Mouse (Mus musculus): ENCODE data around the gene Cdc5l. TPM values are rescaled to one million over a fixed set of nuclear protein-coding genes. Genes with fewer than 3 reads are reported as not detected.

Gene Cdc5l
- polyA plus RNA-seq, 1 experiment from 2014 or later, result 62.1 TPM

DNA sequence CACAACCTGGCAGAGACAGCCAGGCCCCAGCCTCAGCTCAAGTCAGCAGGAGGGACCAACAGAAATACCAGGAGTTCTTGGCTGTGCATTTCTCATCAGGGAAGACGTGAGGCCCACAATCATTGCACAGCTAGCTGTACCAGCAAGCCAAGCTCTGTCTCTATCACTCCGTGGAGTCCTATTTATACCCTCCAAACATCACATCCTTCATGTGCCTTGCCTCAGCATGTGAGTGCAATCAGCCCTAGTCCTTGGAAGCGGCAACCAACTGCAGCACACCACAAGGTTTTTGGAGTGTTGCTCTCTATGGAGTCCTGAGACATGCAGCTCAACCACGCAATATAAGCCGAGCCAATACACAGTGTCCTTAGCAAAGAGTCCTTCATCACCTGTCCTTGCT, 43.6 kb downstream of the Cdc5l start:
- Histone ChIP-seq H3K36me3 (replicated peaks) (peaks cover 9% of the 10 kb centered on the region; the same call in 1 of the 2 replicates), H3K27ac (no peak overlapping the region), H3K9ac (no peak overlapping the region), H3K4me1 (no peaks in the 10 kb centered on the region), H3K9me3 (no peaks in the 10 kb centered on the region), H3K27me3 (replicated peaks) (no peaks in the 10 kb centered on the region), H3K4me3 (no peak overlapping the region), H3K4me2 (no peak overlapping the region)
- 96% methylated on average over 5 of the region's 5 CpGs for WGBS
- no peak for ATAC-seq (replicated peaks)

GRCm38 (mm10) chr17:45386986-45387385, 46.6 kb downstream of the Cdc5l start:
- H3K9ac ChIP-seq, result no peak overlapping the region
- H3K9me3 ChIP-seq, result no peaks in the 10 kb centered on the region
- H3K4me1 ChIP-seq, result no peaks in the 10 kb centered on the region
- H3K27me3 ChIP-seq (replicated peaks), result no peaks in the 10 kb centered on the region
- peaks cover 4% of the 10 kb centered on the region; the same call in 1 of the 2 replicates for H3K36me3 ChIP-seq (replicated peaks)
- no peak overlapping the region for H3K4me2 ChIP-seq
- no peak for ATAC-seq (replicated peaks)
- no peak overlapping the region for H3K4me3 ChIP-seq
- WGBS, result 86% methylated on average over 7 of the region's 7 CpGs
- H3K27ac ChIP-seq, result no peak overlapping the region

DNA sequence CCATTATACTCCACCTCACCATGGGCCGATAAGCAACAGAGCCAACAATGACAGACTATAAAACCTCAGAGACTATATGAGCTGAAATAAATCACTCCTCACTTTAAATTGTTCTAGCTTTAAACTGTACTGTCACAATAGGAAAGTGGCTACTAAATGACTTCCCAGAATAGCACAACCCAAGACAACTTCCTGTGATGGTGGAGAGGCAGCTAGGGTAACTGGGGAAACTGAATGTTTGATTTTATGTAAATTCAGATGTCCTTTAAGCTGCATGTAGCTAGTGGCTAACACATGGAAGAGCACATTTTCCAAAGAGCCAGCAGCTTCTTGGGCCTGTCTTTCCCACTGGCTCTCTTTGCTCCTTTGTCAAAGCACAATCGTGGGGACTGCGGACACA, 50.2 kb downstream of the Cdc5l start:
- no peaks in the 10 kb centered on the region for H3K9me3 ChIP-seq
- H3K27me3 ChIP-seq (replicated peaks), result no peaks in the 10 kb centered on the region
- H3K4me2 ChIP-seq, result no peak overlapping the region
- ATAC-seq (replicated peaks), result no peak
- H3K4me1 ChIP-seq, result no peaks in the 10 kb centered on the region
- no peak overlapping the region for H3K27ac ChIP-seq
- 89% methylated on average over 3 of the region's 3 CpGs for WGBS
- no peak overlapping the region for H3K9ac ChIP-seq
- H3K4me3 ChIP-seq, result no peak overlapping the region
- no peaks in the 10 kb centered on the region for H3K36me3 ChIP-seq (replicated peaks)

GRCm38 (mm10) chr17:45379271-45379784, 54.2 kb downstream of the Cdc5l start:
- ATAC-seq (replicated peaks), result no peak
- no peaks in the 10 kb centered on the region for H3K27me3 ChIP-seq (replicated peaks)
- WGBS, result 90% methylated on average over 9 of the region's 9 CpGs

DNA sequence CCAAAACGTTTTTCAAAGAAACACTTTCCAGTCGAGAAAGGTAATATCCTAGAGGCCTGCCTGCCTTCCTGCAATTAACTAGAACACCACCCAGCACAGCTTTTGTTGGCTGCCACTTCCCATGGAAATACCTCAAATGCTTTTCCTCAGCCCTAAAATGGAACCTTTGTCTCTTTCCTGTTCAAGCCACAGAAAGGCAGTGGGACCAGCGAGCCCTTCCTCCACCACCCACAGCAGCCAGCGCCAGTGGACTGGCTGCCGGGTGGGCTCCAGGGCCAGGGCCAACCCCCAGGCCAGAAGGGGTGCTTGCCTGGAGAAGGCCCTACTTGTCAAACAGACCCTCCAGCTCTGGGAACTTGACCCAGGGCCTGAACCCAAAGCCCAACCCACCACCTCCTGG, 56.2 kb downstream of the Cdc5l start:
- no peak overlapping the region for H3K4me2 ChIP-seq
- H3K9me3 ChIP-seq, result no peaks in the 10 kb centered on the region
- no peak overlapping the region for H3K27ac ChIP-seq
- no peaks in the 10 kb centered on the region for H3K4me1 ChIP-seq
- H3K36me3 ChIP-seq (replicated peaks), result no peaks in the 10 kb centered on the region
- ATAC-seq (replicated peaks), result no peak
- H3K9ac ChIP-seq, result no peak overlapping the region
- H3K4me3 ChIP-seq, result no peak overlapping the region
- WGBS, result 54% methylated on average over 5 of the region's 5 CpGs
- H3K27me3 ChIP-seq (replicated peaks), result no peaks in the 10 kb centered on the region

More at GRCm38 (mm10) chr17:45379271-45379784, 54.2 kb downstream of the Cdc5l start:
- Histone ChIP-seq H3K36me3 (replicated peaks) (no peaks in the 10 kb centered on the region), H3K27ac (no peak overlapping the region), H3K4me2 (no peak overlapping the region), H3K4me1 (no peaks in the 10 kb centered on the region), H3K9me3 (no peaks in the 10 kb centered on the region), H3K4me3 (no peak overlapping the region), H3K9ac (no peak overlapping the region)

- H3K9ac ChIP-seq, result no peak overlapping the region
- WGBS, result 28% methylated on average over 13 of the region's 13 CpGs
- H3K27me3 ChIP-seq (replicated peaks), result no peaks in the 10 kb centered on the region
- no peaks in the 10 kb centered on the region for H3K36me3 ChIP-seq (replicated peaks)
- no peaks in the 10 kb centered on the region for H3K4me1 ChIP-seq
- no peak overlapping the region for H3K27ac ChIP-seq
- peak; percentile 87 for ATAC-seq (replicated peaks)
- no peaks in the 10 kb centered on the region for H3K9me3 ChIP-seq
- H3K4me2 ChIP-seq, result peak overlapping the region; percentile 19
- no peak overlapping the region for H3K4me3 ChIP-seq
Observed at GRCm38 (mm10) chr17:45373987-45374608, 59.4 kb downstream of the Cdc5l start.

GRCm38 (mm10) chr17:45371042-45371441, 62.5 kb downstream of the Cdc5l start:
- H3K9me3 ChIP-seq, result no peaks in the 10 kb centered on the region
- H3K27me3 ChIP-seq (replicated peaks), result no peaks in the 10 kb centered on the region
- no peak overlapping the region for H3K4me2 ChIP-seq
- 41% methylated on average over 9 of the region's 9 CpGs for WGBS
- no peaks in the 10 kb centered on the region for H3K36me3 ChIP-seq (replicated peaks)
- H3K9ac ChIP-seq, result no peak overlapping the region
- no peak for ATAC-seq (replicated peaks)
- no peak overlapping the region for H3K27ac ChIP-seq
- no peaks in the 10 kb centered on the region for H3K4me1 ChIP-seq
- H3K4me3 ChIP-seq, result no peak overlapping the region

GRCm38 (mm10) chr17:45370535-45370934, 63.0 kb downstream of the Cdc5l start:
- no peaks in the 10 kb centered on the region for H3K27me3 ChIP-seq (replicated peaks)
- no peaks in the 10 kb centered on the region for H3K9me3 ChIP-seq
- H3K4me3 ChIP-seq, result no peak overlapping the region
- no peaks in the 10 kb centered on the region for H3K4me1 ChIP-seq
- H3K9ac ChIP-seq, result no peak overlapping the region
- WGBS, result 26% methylated on average over 4 of the region's 5 CpGs
- no peak for ATAC-seq (replicated peaks)
- H3K36me3 ChIP-seq (replicated peaks), result no peaks in the 10 kb centered on the region
- H3K4me2 ChIP-seq, result no peak overlapping the region
- no peak overlapping the region for H3K27ac ChIP-seq

GRCm38 (mm10) chr17:45364871-45365270, 68.7 kb downstream of the Cdc5l start:
- Histone ChIP-seq H3K36me3 (replicated peaks) (no peaks in the 10 kb centered on the region), H3K9ac (no peak overlapping the region), H3K9me3 (no peaks in the 10 kb centered on the region), H3K4me1 (no peaks in the 10 kb centered on the region), H3K27me3 (replicated peaks) (no peaks in the 10 kb centered on the region), H3K27ac (no peak overlapping the region), H3K4me2 (no peak overlapping the region), H3K4me3 (no peak overlapping the region)
- no peak for ATAC-seq (replicated peaks)
- WGBS, result 77% methylated on average over 7 of the region's 7 CpGs

- Histone ChIP-seq H3K36me3 (replicated peaks) (no peaks in the 10 kb centered on the region), H3K4me3 (no peak overlapping the region), H3K27ac (no peak overlapping the region), H3K9ac (no peak overlapping the region), H3K9me3 (no peaks in the 10 kb centered on the region), H3K4me2 (no peak overlapping the region), H3K27me3 (replicated peaks) (no peaks in the 10 kb centered on the region), H3K4me1 (no peaks in the 10 kb centered on the region)
- ATAC-seq (replicated peaks), result no peak
- 93% methylated on average over 3 of the region's 3 CpGs for WGBS
Observed at GRCm38 (mm10) chr17:45360950-45361349, 72.6 kb downstream of the Cdc5l start.

DNA sequence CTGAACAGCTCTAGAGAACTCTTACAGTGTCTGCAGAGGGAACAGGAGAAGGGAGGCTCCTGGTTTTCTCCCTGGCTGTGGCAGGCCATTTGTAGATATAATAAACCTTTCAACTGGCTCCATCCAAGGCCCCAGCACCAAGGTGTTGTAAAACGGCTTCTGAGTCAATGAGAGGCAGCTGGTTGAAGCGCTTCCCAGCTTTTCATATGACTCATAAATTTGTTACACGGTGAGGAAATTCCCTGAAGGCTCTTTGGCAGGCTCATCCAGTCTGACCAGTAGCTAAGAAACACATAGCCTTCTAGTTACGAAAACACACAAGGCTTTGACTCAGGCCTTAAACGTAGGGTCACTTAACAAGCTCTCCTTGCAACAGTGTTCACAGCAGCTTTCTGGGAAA, 74.1 kb downstream of the Cdc5l start:
- 71% methylated on average over 5 of the region's 5 CpGs for WGBS
- no peaks in the 10 kb centered on the region for H3K9me3 ChIP-seq
- H3K4me1 ChIP-seq, result no peaks in the 10 kb centered on the region
- no peak overlapping the region for H3K4me3 ChIP-seq
- H3K36me3 ChIP-seq (replicated peaks), result no peaks in the 10 kb centered on the region
- no peak overlapping the region for H3K9ac ChIP-seq
- no peak overlapping the region for H3K27ac ChIP-seq
- H3K27me3 ChIP-seq (replicated peaks), result no peaks in the 10 kb centered on the region
- H3K4me2 ChIP-seq, result no peak overlapping the region
- no peak for ATAC-seq (replicated peaks)

- H3K9me3 ChIP-seq, result no peaks in the 10 kb centered on the region
- no peaks in the 10 kb centered on the region for H3K27me3 ChIP-seq (replicated peaks)
- H3K36me3 ChIP-seq (replicated peaks), result no peaks in the 10 kb centered on the region
- H3K4me1 ChIP-seq, result no peaks in the 10 kb centered on the region
- H3K9ac ChIP-seq, result no peak overlapping the region
- 76% methylated on average over 9 of the region's 9 CpGs for WGBS
- no peak overlapping the region for H3K4me2 ChIP-seq
- no peak overlapping the region for H3K4me3 ChIP-seq
- no peak for ATAC-seq (replicated peaks)
- H3K27ac ChIP-seq, result no peak overlapping the region
Observed at GRCm38 (mm10) chr17:45356431-45356830, 77.1 kb downstream of the Cdc5l start.

- H3K9ac ChIP-seq, result no peak overlapping the region
- H3K9me3 ChIP-seq, result no peaks in the 10 kb centered on the region
- H3K27me3 ChIP-seq (replicated peaks), result no peaks in the 10 kb centered on the region
- H3K4me3 ChIP-seq, result no peak overlapping the region
- WGBS, result 96% methylated on average over 4 of the region's 4 CpGs
- H3K4me2 ChIP-seq, result no peak overlapping the region
- H3K4me1 ChIP-seq, result no peaks in the 10 kb centered on the region
- no peaks in the 10 kb centered on the region for H3K36me3 ChIP-seq (replicated peaks)
- no peak overlapping the region for H3K27ac ChIP-seq
- no peak for ATAC-seq (replicated peaks)
Observed at GRCm38 (mm10) chr17:45347951-45348350, 85.6 kb downstream of the Cdc5l start.

Measured in midbrain, embryonic 15.5 days (tissue).